In genomic region chr1:189689050-189689833, GRCm38 (mm10) we compare ENCODE assay signal across 10 mouse cellular contexts. TPM values are rescaled to one million over a fixed set of nuclear protein-coding genes. Genes with fewer than 3 reads are reported as not detected.
DNase-seq lines count a peak whose midpoint lies in the region; ATAC-seq and TF ChIP-seq lines count a peak whose summit lies in the region.
"Had no signal": no experiment of that assay in that cellular context is flagged by ENCODE, and none has a peak within 500 bp of the region (broad histone marks: within the 10 kb centered on the region; RNA-seq: fewer than 3 reads in every experiment).

No protein-coding gene starts in this region.

- ATAC-seq in erythroblast, adult 5-6 weeks (replicated peaks; ENCODE audit: low FRiP score, poor library complexity, severe bottlenecking) = no peak
- no peak for ATAC-seq in forebrain, postnatal 0 days
- no peak for ATAC-seq in liver, embryonic 16.5 days (ENCODE audit: low read depth)

- no peaks in the 10 kb centered on the region for H3K9me3 ChIP-seq in erythroblast, embryonic 14.5 days (ENCODE audit: control insufficient read depth, low read length)
- no peaks in the 10 kb centered on the region for H3K9me3 ChIP-seq in forebrain, postnatal 0 days (ENCODE audit: low read length)
- H3K9me3 ChIP-seq in liver, embryonic 16.5 days (replicated peaks; ENCODE audit: control insufficient read depth, low read length) = no peaks in the 10 kb centered on the region

- H3K4me1 ChIP-seq in erythroblast, embryonic 14.5 days (ENCODE audit: control insufficient read depth) = peaks cover 33% of the 10 kb centered on the region
- H3K4me1 ChIP-seq in forebrain, postnatal 0 days (ENCODE audit: insufficient read depth) = 0 out of 2 replicates have a peak, but pooled peaks cover 3% of the 10 kb centered on the region
- peaks cover 11% of the 10 kb centered on the region for H3K4me1 ChIP-seq in liver, embryonic 16.5 days (ENCODE audit: control insufficient read depth, low read depth, low read length)

- no peak overlapping the region for H3K27ac ChIP-seq in forebrain, postnatal 0 days (ENCODE audit: low read depth, low read length)
- H3K27ac ChIP-seq in liver, embryonic 16.5 days (ENCODE audit: low read length) = no peak overlapping the region

- peak; percentile 9 to 13 for DNase-seq in B cell, adult 2 months
- DNase-seq in forebrain, postnatal 0 days = no peak
- DNase-seq in right cerebral cortex, adult 2 months (ENCODE audit: low spot score in 2 of 2) = no peak
- no peak for DNase-seq in frontal cortex, adult 2 months (ENCODE audit: extremely low spot score in 1 of 2, low spot score in 1 of 2)
- DNase-seq in layer of hippocampus, adult 9-10 months (ENCODE audit: low spot score) = no peak
- DNase-seq: adrenal gland, postnatal 25 days; gastrocnemius, postnatal 36 days had no signal

- peaks cover 17% of the 10 kb centered on the region for H3K27me3 ChIP-seq in erythroblast, embryonic 14.5 days (ENCODE audit: control insufficient read depth)
- H3K27me3 ChIP-seq in forebrain, postnatal 0 days (ENCODE audit: insufficient read depth, low read length) = no peaks in the 10 kb centered on the region
- H3K27me3 ChIP-seq in liver, embryonic 16.5 days (ENCODE audit: control insufficient read depth, insufficient read depth, low read depth, low read length) = no peaks in the 10 kb centered on the region

- TF ChIP-seq CTCF in forebrain, postnatal 0 days (IDR thresholded peaks at IDR 0.05; ENCODE audit: low read depth) = no peak

- H3K4me3 ChIP-seq in erythroblast, embryonic 14.5 days (replicated peaks) = peak overlapping the region; percentile 89
- no peak overlapping the region for H3K4me3 ChIP-seq in forebrain, postnatal 0 days (ENCODE audit: low read depth, low read length)
- peak overlapping the region; percentile 98 for H3K4me3 ChIP-seq in liver, embryonic 16.5 days (ENCODE audit: low read depth, low read length)

- peak overlapping the region; percentile 89; the same call in 1 of the 2 replicates for H3K4me2 ChIP-seq in forebrain, postnatal 0 days (ENCODE audit: low read depth)
- peak overlapping the region; percentile 62 for H3K4me2 ChIP-seq in liver, embryonic 16.5 days (ENCODE audit: low read depth, low read length)

- H3K9ac ChIP-seq in forebrain, postnatal 0 days = no peak overlapping the region
- peak overlapping the region; percentile 68 for H3K9ac ChIP-seq in liver, embryonic 16.5 days (ENCODE audit: low read depth, low read length)

- peaks cover 26% of the 10 kb centered on the region for H3K36me3 ChIP-seq in erythroblast, embryonic 14.5 days (ENCODE audit: control insufficient read depth)
- H3K36me3 ChIP-seq in forebrain, postnatal 0 days (ENCODE audit: insufficient read depth) = no peaks in the 10 kb centered on the region
- H3K36me3 ChIP-seq in liver, embryonic 16.5 days (ENCODE audit: control insufficient read depth, insufficient read depth) = peaks cover 9% of the 10 kb centered on the region

- WGBS in forebrain, postnatal 0 days = 11% methylated on average over 4 of the region's 4 CpGs
- 37% methylated on average over 4 of the region's 4 CpGs for WGBS in liver, embryonic 16.5 days (ENCODE audit: insufficient replicate concordance)

RNA-seq across cellular contexts. Expression of gene Cenpf, which starts 1.4 kb away (rescaled TPM):
- 3.7 and 3.9 TPM in 2 replicates for polyA plus RNA-seq in erythroblast, embryonic 14.5 days (2012)
- total RNA-seq in erythroblast, adult 5-6 weeks (2015; ENCODE audit: low replicate concordance) = 55.6 and 67.6 TPM in 2 replicates
- 108 and 119 TPM in 2 replicates for total RNA-seq in erythroblast, adult 5-6 weeks (2017; ENCODE audit: low replicate concordance)
- total RNA-seq in forebrain, postnatal 0 days (2014; rRNA removed) = 3.0 and 6.4 TPM in 2 replicates
- 9.0 and 14.5 TPM in 2 replicates for polyA plus RNA-seq in forebrain, postnatal 0 days (2015; fragmentation: Nextera tagmentation; extraction: Ambion mirVana)
- polyA plus RNA-seq in liver, embryonic 16.5 days (2015; fragmentation: Nextera tagmentation; extraction: Ambion mirVana) = 48.0 and 49.8 TPM in 2 replicates
- polyA plus RNA-seq in frontal cortex, adult 2 months (2012; rRNA removed) = 0.23 and 0.24 TPM in 2 replicates

RNA-seq across cellular contexts. Expression of gene Ptpn14, which starts 38.8 kb away (rescaled TPM):
- polyA plus RNA-seq in erythroblast, embryonic 14.5 days (2012) = 0.01 TPM in 1 of 2 replicates, not detected in the other
- total RNA-seq in erythroblast, adult 5-6 weeks (2015; ENCODE audit: low replicate concordance) = 0.84 and 1.5 TPM in 2 replicates
- 0.56 and 1.3 TPM in 2 replicates for total RNA-seq in erythroblast, adult 5-6 weeks (2017; ENCODE audit: low replicate concordance)
- total RNA-seq in forebrain, postnatal 0 days (2014; rRNA removed) = 3.2 and 3.9 TPM in 2 replicates
- 0.49 and 0.98 TPM in 2 replicates for polyA plus RNA-seq in forebrain, postnatal 0 days (2015; fragmentation: Nextera tagmentation; extraction: Ambion mirVana)
- polyA plus RNA-seq in liver, embryonic 16.5 days (2015; fragmentation: Nextera tagmentation; extraction: Ambion mirVana) = 0.26 and 0.38 TPM in 2 replicates
- polyA plus RNA-seq in frontal cortex, adult 2 months (2012; rRNA removed) = 6.4 and 6.8 TPM in 2 replicates

Comparison
In these comparisons a context has a peak if more than half of its experiments do, and no peak if none do; other contexts are left out.
1. DNase-seq: peak in B cell, adult 2 months (2 of 2); none in forebrain, postnatal 0 days (single experiment), right cerebral cortex, adult 2 months (0 of 2), frontal cortex, adult 2 months (0 of 2) and layer of hippocampus, adult 9-10 months (single experiment).